Mouse (Mus musculus): ENCODE measurements around the gene Map3k21.

DNA sequence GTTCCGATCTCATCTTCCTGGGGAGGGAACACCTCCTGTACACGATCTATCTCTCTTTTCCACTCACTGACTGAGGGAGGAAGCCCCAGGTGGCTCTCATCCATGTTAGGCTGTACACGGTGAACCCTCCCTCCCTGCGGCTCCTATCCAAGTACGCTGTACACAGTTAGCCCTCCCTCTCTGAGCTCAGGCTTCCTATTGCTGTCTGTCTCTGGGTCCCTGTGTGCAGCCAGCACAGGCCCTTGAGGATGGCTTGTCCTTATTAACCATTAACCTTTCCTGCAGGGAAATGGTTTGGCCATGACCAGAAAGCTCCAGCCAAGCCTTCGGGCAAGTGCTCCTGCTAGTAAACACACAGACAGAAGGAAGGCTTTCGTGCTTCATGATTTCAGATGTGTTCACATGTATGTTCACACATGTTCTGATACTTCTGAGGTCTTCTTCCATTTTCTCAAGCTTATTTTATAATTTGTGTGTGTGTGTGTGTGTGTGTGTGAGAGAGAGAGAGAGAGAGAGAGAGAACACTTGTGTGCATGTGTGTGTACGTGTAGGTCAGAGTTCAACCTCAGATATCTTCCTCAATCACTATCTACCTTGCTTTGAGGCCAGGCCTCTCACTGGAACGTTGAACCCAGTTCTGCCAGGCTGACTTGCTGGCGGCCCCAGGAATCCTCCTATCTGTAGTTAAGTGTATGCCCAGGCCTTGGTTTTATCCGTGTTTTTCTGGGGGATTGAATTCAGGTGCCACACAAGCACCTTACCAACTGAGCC is 20.2 kb downstream of the Map3k21 start:
- TF ChIP-seq GATA1 (IDR thresholded peaks at IDR 0.05; ENCODE audit: low read length) = no peak
- no peak for TF ChIP-seq TAL1 (IDR thresholded peaks at IDR 0.05; ENCODE audit: low read length)

Measured in erythroblast, embryonic 14.5 days (primary cell).